Mouse (Mus musculus) erythroblast, embryonic 14.5 days (primary cell): ENCODE data around the gene Stk40. TPM values are rescaled to one million over a fixed set of nuclear protein-coding genes. Genes with fewer than 3 reads are reported as not detected.

Experiments
- H3K27me3 ChIP-seq: 2 replicates; pipeline ENCODE4 v1.6.1; 2012; ENCODE audit warnings: inconsistent platforms; ENCODE audit not compliant: control insufficient read depth
- H3K36me3 ChIP-seq: 2 replicates; pipeline ENCODE4 v1.6.1; 2012; ENCODE audit warnings: mild to moderate bottlenecking, inconsistent platforms; ENCODE audit not compliant: control insufficient read depth
- H3K4me1 ChIP-seq: 2 replicates; pipeline ENCODE4 v1.6.1; 2012; ENCODE audit warnings: inconsistent platforms; ENCODE audit not compliant: control insufficient read depth
- H3K4me3 ChIP-seq: replicated peaks from 2 replicates; pipeline ENCODE3; 2012; ENCODE audit warnings: moderate library complexity, mild to moderate bottlenecking, inconsistent platforms
- H3K9me3 ChIP-seq: 2 replicates; pipeline ENCODE4 v1.6.1; 2012; ENCODE audit warnings: low read length, inconsistent platforms, mixed read lengths; ENCODE audit not compliant: control insufficient read depth
- GATA1 ChIP-seq: IDR thresholded peaks from 2 replicates; pipeline ENCODE4 v1.6.1; 2012; ENCODE audit warnings: low read length, inconsistent platforms, mixed read lengths
- TAL1 ChIP-seq: IDR thresholded peaks from 3 replicates; pipeline ENCODE4 v1.6.1; 2012; ENCODE audit warnings: low read length, inconsistent platforms, mixed read lengths
- polyA plus RNA-seq: library from polyadenylated mRNA; stranded (reverse); fragments of >175 nt; gene quantifications from 2 replicates; pipeline ENCODE4 v1.2.3, GENCODE M21; 2012

Stk40 gene
- polyA plus RNA-seq, 1 experiment = 4.6 TPM

DNA sequence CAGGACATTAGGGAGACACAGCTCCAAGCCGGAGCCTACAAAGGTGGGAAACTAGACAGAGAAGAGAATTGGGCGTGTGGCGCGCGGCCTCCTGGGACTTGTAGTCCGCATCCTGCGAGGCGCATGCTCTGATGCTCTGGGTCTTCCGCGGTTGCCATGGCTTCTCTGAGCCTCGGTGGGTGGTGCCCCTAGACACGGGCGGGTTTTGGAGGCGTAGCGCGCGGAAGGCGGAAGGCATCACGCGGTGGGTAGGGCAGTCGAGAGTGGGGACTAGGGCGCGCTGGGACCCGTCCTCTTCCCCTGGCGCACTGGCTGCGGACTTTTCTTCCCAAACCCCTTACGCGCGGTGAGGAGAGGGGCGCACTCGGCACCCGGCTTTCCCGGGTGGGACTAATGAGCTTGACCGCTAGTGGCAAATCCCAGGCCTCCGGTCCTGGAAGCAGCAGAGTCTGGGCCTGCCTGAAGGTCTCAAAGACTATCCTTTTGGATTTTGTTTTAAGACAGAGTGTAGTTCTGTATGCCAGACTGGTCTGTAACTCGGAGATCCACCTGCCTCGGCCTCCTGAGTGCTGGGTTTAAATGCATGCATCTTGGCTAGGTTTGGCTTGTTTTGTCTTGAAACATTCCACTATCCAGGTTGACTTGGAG, 7.2 kb upstream of the Stk40 start, which contains the start of gene Lsm10:
Lsm10 (plus strand) TSS at position 160 of the 648 bp plus-strand sequence.
- Histone ChIP-seq H3K36me3 (peaks cover 37% of the 10 kb centered on the region), H3K9me3 (no peaks in the 10 kb centered on the region), H3K4me1 (peaks cover 55% of the 10 kb centered on the region), H3K4me3 (peak within 1 kb of the TSS; percentile 71), H3K27me3 (no peaks in the 10 kb centered on the region)
- TF ChIP-seq TAL1 (no peak), GATA1 (no peak)

DNA sequence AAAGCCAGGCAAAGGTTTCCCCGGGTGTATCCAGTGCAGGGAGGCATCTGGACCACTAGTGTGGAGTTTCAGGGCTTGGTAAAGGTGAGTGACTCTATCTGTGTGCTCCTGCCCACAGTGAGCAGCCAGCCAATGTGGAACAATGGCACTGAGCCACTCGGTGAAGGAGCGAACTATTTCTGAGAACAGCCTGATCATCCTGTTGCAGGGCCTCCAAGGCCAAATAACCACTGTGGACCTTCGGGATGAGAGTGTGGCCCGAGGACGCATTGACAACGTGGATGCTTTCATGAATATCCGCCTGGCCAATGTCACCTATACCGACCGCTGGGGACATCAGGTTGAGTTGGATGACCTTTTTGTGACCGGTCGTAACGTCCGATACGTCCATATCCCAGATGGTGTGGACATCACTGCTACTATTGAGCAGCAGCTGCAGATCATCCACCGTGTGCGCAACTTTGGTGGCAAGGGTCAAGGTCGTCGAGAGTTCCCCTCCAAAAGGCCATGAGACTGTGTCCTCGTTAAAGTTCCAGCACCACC, 6.0 kb upstream of the Stk40 start:
- Histone ChIP-seq H3K27me3 (no peaks in the 10 kb centered on the region), H3K4me3 (peak overlapping the region; percentile 71), H3K4me1 (peaks cover 67% of the 10 kb centered on the region), H3K36me3 (peaks cover 40% of the 10 kb centered on the region), H3K9me3 (no peaks in the 10 kb centered on the region)
- TF ChIP-seq TAL1 (no peak), GATA1 (no peak)

DNA sequence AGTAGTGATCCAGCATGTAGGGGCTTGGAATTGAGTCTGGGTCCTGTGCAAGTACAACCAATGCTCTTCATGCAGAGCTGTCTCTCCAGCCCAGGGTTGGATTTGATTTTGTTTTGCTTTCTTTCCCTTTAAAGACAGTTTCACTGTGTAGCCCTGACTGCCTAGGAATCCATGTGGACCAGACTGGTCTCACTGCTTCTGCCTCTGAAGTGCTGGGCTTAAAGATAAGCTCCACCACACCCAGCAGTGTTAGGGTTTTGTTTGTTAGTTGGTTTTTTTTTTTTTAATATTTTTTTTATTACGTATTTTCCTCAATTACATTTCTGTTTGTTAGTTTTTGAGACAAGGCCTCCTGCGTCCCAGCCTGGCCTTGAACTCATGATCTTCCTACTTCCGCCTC, 4.4 kb upstream of the Stk40 start:
- Histone ChIP-seq H3K9me3 (no peaks in the 10 kb centered on the region), H3K4me3 (peak overlapping the region; percentile 40), H3K4me1 (peaks cover 78% of the 10 kb centered on the region), H3K36me3 (peaks cover 40% of the 10 kb centered on the region), H3K27me3 (no peaks in the 10 kb centered on the region)
- peak; percentile 28; the same call in 2 of the 3 replicates for TF ChIP-seq TAL1
- TF ChIP-seq GATA1 = peak; percentile 25; the same call in 1 of the 2 replicates

DNA sequence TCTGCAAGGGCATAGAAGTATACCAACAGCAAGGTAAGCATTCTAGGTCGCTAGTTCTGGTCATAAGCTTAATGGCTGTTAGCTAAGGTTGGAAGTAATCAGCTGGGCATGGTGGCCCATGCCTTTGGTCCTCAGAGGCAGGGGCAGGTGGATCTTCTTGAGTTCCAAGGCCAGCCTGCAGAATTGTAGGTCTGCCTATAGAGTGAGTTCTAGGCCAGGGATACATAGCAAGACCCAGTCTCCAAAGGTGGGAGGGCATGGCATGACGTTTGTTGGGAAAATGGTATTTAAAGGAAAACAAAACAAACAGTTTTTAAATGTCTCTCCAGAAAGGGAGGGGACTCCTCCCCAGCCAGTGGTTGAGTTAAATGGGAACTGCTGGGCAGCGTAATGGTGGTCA, 3.0 kb upstream of the Stk40 start:
- Histone ChIP-seq H3K4me3 (no peak overlapping the region), H3K4me1 (peaks cover 91% of the 10 kb centered on the region), H3K9me3 (no peaks in the 10 kb centered on the region), H3K36me3 (peaks cover 40% of the 10 kb centered on the region), H3K27me3 (no peaks in the 10 kb centered on the region)
- TF ChIP-seq GATA1 = no peak
- no peak for TF ChIP-seq TAL1

DNA sequence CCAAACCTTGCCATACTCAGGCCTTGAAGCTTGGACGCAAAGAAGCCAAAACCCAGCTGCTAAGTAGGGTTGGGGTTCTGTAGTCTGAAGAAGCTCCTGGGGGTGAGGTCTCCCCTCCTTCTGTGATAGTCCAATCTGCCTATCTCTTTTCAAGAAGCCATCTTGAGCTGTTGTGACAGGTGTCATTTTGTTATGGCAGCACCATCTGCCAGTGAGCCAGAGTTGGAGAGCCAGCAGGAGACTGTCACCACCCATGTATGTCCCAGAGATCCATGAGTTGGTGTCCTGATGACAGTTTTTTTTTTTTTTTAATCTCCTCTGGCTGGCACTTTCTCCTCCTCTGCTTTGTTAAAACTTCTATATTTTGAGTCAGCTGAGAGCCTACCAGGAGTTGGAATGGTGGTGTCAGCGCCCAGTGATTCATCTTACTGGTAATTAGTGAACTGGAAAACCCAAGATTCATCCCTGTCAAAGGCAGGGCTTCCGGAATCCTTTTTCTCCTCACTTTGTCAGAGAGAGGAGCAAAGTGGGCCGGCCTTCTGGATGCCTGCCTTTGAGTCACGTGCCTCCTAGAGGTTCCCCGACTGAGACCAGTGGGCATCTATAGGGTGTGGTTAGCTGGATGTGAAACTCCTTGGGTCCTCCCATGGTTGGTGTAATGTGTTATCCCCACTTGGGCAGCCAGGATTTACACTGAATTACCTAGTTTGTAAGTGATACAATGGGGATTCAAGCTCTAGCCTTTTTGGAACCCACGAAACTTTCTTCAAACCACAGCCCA, 1.5 kb upstream of the Stk40 start:
- Histone ChIP-seq H3K27me3 (no peaks in the 10 kb centered on the region), H3K9me3 (no peaks in the 10 kb centered on the region), H3K36me3 (peaks cover 40% of the 10 kb centered on the region), H3K4me3 (peak overlapping the region; percentile 85), H3K4me1 (peaks cover 88% of the 10 kb centered on the region)
- no peak for TF ChIP-seq GATA1
- TF ChIP-seq TAL1 = no peak

DNA sequence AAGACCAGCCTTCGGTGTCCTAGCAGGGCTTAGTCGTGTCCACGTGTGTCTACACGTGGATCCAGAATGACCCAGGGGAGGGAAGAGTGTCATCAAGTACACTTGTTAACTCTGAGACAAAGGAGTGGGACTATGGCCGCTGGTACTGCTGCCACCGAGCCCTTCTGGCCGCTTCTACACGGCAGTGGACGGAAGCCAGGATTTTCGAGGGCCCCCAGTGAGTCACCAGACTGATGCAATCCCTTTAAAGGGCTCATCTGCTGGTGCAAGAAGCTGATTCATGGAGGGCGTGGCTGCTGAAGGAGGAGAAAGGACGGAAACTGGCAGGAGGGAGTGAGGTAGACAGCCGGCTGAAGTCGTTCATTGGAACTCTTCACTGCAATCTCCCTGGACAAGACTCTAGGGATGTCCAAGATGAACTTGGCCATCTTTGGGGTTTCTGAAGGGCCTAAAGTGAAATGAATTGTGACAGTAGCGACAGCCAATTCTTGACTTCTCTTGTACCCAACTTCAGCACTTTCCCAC, 638 bp upstream of the Stk40 start:
- Histone ChIP-seq H3K27me3 (no peaks in the 10 kb centered on the region), H3K4me3 (peak overlapping the region; percentile 85), H3K4me1 (peaks cover 79% of the 10 kb centered on the region), H3K36me3 (peaks cover 33% of the 10 kb centered on the region), H3K9me3 (no peaks in the 10 kb centered on the region)
- TF ChIP-seq TAL1 = no peak
- no peak for TF ChIP-seq GATA1

DNA sequence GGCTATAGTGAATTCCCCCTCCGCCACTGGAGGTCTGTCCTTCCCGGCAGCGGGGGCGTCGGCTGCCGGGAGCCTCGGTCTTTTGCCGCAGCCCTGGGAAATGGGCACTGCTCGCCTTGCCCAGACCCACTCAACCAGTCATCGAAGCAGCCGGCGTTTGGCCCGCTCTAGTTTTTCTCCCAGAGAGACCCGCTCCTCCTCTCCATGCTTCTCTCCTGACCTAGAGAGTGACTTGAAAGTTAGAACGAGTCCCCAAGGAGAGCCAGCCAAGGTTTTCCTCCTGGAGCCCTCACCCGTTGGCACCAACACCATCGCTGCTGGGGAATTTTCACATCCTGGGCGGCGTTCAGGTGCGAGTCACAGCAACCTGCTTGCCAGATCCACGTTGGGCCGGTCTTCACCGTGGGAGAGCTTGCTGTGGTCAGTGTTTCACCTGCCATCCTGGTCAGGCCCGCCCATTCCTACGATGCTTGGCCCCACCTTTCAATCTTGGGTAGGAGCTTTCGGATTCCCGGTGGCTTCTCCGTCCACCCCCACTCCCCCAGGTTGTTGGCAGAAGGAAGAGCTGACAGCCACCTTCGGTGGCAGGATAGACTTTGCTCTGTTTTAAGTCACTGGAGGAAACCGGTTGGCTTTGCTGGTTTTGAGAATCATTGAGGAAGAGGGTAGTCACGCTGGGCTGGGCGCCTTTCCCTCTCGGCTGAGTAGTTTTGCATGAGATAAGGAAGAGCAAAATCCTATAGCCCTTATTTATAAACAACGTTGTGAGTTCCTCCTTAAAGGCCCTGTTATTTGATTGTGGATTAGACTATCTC, 711 bp downstream of the Stk40 start:
- no peaks in the 10 kb centered on the region for H3K27me3 ChIP-seq
- peaks cover 21% of the 10 kb centered on the region for H3K36me3 ChIP-seq
- no peak for TF ChIP-seq TAL1
- TF ChIP-seq GATA1 = no peak
- no peaks in the 10 kb centered on the region for H3K9me3 ChIP-seq
- peak overlapping the region; percentile 85 for H3K4me3 ChIP-seq
- peaks cover 69% of the 10 kb centered on the region for H3K4me1 ChIP-seq

DNA sequence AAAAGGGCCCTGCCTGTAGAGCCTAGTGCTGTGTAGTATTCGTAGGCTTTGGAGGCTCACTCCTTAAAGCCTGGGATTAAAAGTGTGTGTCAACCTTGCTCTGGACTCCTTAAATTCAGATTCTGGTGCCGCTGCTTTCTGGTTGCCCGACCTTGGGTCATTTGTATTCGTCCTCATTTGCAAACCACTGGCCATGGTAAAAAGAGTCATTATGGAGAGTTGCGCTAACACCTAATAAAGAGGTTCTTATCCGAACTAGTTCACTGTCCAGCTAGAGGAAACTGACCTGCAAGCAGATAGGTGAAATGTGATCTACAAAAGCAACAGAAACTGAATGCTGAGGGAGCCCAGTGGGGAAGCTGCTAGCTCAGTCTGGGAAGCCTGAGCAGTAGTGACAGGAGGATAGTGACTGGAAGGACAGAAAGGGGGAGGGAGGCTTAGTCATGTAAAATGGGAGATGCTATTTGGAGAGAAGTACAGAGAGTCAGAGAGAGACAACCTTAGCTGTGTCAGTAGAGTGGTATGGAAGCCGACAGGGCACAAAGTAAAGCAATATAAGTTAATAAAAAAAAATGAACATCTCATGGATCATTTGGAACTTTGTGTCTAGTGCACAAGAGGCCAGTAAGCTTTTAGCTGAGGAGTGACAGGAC, 1.5 kb downstream of the Stk40 start:
- Histone ChIP-seq H3K36me3 (peaks cover 15% of the 10 kb centered on the region), H3K4me3 (peak overlapping the region; percentile 85), H3K4me1 (peaks cover 69% of the 10 kb centered on the region), H3K27me3 (no peaks in the 10 kb centered on the region), H3K9me3 (no peaks in the 10 kb centered on the region)
- TF ChIP-seq GATA1 (no peak), TAL1 (no peak)
